Mouse (Mus musculus) midbrain, embryonic 11.5 days (tissue): Measurements from ENCODE around the gene Fbxl13. TPM values are rescaled to one million over a fixed set of nuclear protein-coding genes. Genes with fewer than 3 reads are reported as not detected.
A peak's percentile ranks its signal among the peaks of the same experiment; 100 is the strongest.

Experiments
- ATAC-seq: fragments of 200-750 bp; cut with Nextera tagmentation; 2 replicates; pipeline ENCODE4 v1.8.0; 2017; ENCODE audit warnings: moderate TSS enrichment, moderate library complexity; ENCODE audit not compliant: low FRiP score
- DNase-seq: peaks from one replicate; pipeline ENCODE4 v3.0.0; 2015; ENCODE audit warnings: low spot score; ENCODE audit errors: missing footprints
- H3K27ac ChIP-seq: fragments of 300-500 bp; sonication (generic); 2 replicates; pipeline ENCODE4 v1.5.1; 2014; ENCODE audit warnings: low read depth, low read length
- H3K27me3 ChIP-seq: fragments of 300-500 bp; sonication (generic); 2 replicates; pipeline ENCODE4 v1.6.1; 2014; ENCODE audit warnings: mild to moderate bottlenecking, low read length, moderate library complexity, mixed read lengths; ENCODE audit not compliant: control insufficient read depth, insufficient read depth
- H3K36me3 ChIP-seq: fragments of 300-500 bp; sonication (generic); 2 replicates; pipeline ENCODE4 v1.6.1; 2014; ENCODE audit warnings: mild to moderate bottlenecking, low read length, moderate library complexity, mixed read lengths; ENCODE audit not compliant: control insufficient read depth, insufficient read depth
- H3K4me1 ChIP-seq: fragments of 300-500 bp; sonication (generic); 2 replicates; pipeline ENCODE4 v1.6.1; 2014; ENCODE audit warnings: low read length; ENCODE audit not compliant: control insufficient read depth, insufficient read depth
- H3K4me2 ChIP-seq: fragments of 300-500 bp; sonication (generic); 2 replicates; pipeline ENCODE4 v1.6.1; 2014; ENCODE audit warnings: mild to moderate bottlenecking, moderate library complexity
- H3K4me3 ChIP-seq: fragments of 300-500 bp; sonication (generic); 2 replicates; pipeline ENCODE4 v1.5.1; 2014; ENCODE audit warnings: low read depth, low read length
- H3K9ac ChIP-seq: fragments of 300-500 bp; sonication (generic); 2 replicates; pipeline ENCODE4 v1.6.1; 2014; ENCODE audit warnings: low read length
- H3K9me3 ChIP-seq: fragments of 300-500 bp; sonication (generic); 2 replicates; pipeline ENCODE4 v1.6.1; 2016; ENCODE audit warnings: low read length; ENCODE audit not compliant: control insufficient read depth
- WGBS: fragments of 180-500 bp; shearing (Covaris S2); extraction: QIAGEN DNeasy Blood & Tissue Kit; methylation state at CpG from one replicate; pipeline ENCODE4 v1.1.7; 2014; 5-methylcytosine and 5-hydroxymethylcytosine counted together
- polyA plus RNA-seq: library from polyadenylated mRNA; unstranded; fragments of >200 nt; fragmentation: Nextera tagmentation; extraction: Ambion mirVana; gene quantifications from 2 replicates; pipeline ENCODE4 v1.2.1, GENCODE M21; 2014

Fbxl13 gene
- polyA plus RNA-seq, 1 experiment from 2014 or later, result 0.08 TPM

DNA sequence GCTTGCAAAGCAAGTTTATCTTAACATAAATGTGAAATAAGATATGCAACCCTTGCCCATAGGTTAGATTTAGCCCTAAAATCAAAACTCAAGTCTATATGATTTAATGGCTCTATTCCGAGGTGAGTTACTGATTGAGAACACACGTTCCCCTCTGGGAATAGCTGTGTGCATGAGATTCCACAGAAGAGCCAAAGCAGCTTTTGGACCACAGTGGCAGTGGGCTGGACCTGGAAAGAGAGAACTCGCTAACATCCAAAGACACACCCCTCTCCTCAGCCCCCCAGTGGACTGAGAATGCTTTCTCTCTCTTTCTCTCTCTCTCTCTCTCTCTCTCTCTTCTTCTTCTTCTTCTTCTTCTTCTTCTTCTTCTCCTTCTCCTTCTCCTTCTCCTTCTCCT, 100.6 kb downstream of the Fbxl13 start:
- WGBS, result 76% methylated on average over 3 of the region's 3 CpGs
- no peak for ATAC-seq
- no peak for DNase-seq
- H3K36me3 ChIP-seq, result no peaks in the 10 kb centered on the region
- no peak overlapping the region for H3K4me2 ChIP-seq
- no peaks in the 10 kb centered on the region for H3K27me3 ChIP-seq
- no peak overlapping the region for H3K9ac ChIP-seq
- H3K4me3 ChIP-seq, result no peak overlapping the region
- H3K9me3 ChIP-seq, result no peaks in the 10 kb centered on the region
- no peaks in the 10 kb centered on the region; the same call in none of the 2 replicates for H3K4me1 ChIP-seq
- no peak overlapping the region for H3K27ac ChIP-seq

GRCm38 (mm10) chr5:21543409-21544201, 101.8 kb downstream of the Fbxl13 start, which contains the start of gene Lrrc17:
Gene Lrrc17, plus strand, starts transcription at chr5:21543559.
- Histone ChIP-seq H3K4me1 (no peaks in the 10 kb centered on the region; the same call in none of the 2 replicates), H3K4me2 (no peak within 1 kb of the TSS), H3K27ac (no peak within 1 kb of the TSS), H3K4me3 (no peak within 1 kb of the TSS), H3K36me3 (no peaks in the 10 kb centered on the region), H3K9me3 (no peaks in the 10 kb centered on the region), H3K27me3 (no peaks in the 10 kb centered on the region), H3K9ac (no peak within 1 kb of the TSS)
- DNase-seq (no peak), ATAC-seq (no peak)
- 64% methylated on average over 17 of the region's 17 CpGs for WGBS

- Histone ChIP-seq H3K4me2 (no peak overlapping the region), H3K36me3 (no peaks in the 10 kb centered on the region), H3K27ac (no peak overlapping the region), H3K4me1 (no peaks in the 10 kb centered on the region; the same call in none of the 2 replicates), H3K27me3 (no peaks in the 10 kb centered on the region), H3K9ac (no peak overlapping the region), H3K4me3 (no peak overlapping the region), H3K9me3 (no peaks in the 10 kb centered on the region)
- no peak for ATAC-seq
- no peak for DNase-seq
- WGBS, result 77% methylated on average over 4 of the region's 4 CpGs
Measured at GRCm38 (mm10) chr5:21542226-21542625, 103.2 kb downstream of the Fbxl13 start.

DNA sequence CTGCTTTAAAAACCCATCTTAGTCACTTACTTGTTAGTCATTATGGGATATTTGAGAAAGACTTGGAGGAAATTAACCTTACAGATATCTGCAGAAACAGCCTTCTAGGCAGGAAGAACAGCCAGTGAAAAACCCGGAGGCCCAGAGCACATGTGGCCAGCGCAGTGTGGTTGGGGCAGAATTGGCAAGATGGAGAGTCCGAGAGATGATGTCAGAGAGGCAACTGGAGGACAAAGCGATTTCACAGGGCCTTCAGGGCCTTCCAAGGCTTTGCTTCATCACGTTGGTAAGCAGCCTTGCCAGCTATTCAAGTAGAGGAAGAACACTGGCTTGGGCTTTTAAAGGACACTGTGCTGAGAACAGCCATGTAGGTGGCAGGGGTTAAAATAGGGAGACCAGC, 112.5 kb downstream of the Fbxl13 start:
- no peaks in the 10 kb centered on the region for H3K27me3 ChIP-seq
- DNase-seq (peak; percentile 45), ATAC-seq (no peak)
- no peaks in the 10 kb centered on the region for H3K36me3 ChIP-seq
- WGBS, result 88% methylated on average over 5 of the region's 5 CpGs
- no peak overlapping the region for H3K4me2 ChIP-seq
- H3K9ac ChIP-seq, result no peak overlapping the region
- no peak overlapping the region for H3K27ac ChIP-seq
- no peak overlapping the region for H3K4me3 ChIP-seq
- no peaks in the 10 kb centered on the region for H3K9me3 ChIP-seq
- no peaks in the 10 kb centered on the region for H3K4me1 ChIP-seq

DNA sequence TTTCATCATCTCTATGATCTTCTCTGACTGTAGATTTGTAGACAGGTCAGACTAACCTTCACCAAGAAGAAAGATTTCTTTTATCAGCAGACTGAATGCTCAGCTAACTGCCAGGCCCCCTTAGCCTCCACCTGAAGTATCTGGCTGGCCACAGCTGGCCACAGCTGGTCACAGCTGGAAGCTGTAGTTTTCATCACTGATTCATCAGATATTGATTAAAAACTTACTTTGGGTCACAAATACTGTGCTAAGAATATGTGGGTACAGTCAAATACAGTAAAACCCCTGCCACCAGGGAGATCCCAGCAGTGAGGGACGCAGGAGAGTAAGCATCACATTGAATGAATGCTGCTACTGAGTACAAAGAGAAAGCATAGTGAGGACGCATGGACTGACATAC, 113.3 kb downstream of the Fbxl13 start:
- DNase-seq, result peak; percentile 67
- no peak overlapping the region for H3K4me3 ChIP-seq
- no peak overlapping the region for H3K27ac ChIP-seq
- H3K9ac ChIP-seq, result no peak overlapping the region
- H3K36me3 ChIP-seq, result no peaks in the 10 kb centered on the region
- no peaks in the 10 kb centered on the region for H3K27me3 ChIP-seq
- no peak for ATAC-seq
- H3K9me3 ChIP-seq, result no peaks in the 10 kb centered on the region
- peaks cover 5% of the 10 kb centered on the region for H3K4me1 ChIP-seq
- 84% methylated on average over 2 of the region's 2 CpGs for WGBS
- H3K4me2 ChIP-seq, result no peak overlapping the region

DNA sequence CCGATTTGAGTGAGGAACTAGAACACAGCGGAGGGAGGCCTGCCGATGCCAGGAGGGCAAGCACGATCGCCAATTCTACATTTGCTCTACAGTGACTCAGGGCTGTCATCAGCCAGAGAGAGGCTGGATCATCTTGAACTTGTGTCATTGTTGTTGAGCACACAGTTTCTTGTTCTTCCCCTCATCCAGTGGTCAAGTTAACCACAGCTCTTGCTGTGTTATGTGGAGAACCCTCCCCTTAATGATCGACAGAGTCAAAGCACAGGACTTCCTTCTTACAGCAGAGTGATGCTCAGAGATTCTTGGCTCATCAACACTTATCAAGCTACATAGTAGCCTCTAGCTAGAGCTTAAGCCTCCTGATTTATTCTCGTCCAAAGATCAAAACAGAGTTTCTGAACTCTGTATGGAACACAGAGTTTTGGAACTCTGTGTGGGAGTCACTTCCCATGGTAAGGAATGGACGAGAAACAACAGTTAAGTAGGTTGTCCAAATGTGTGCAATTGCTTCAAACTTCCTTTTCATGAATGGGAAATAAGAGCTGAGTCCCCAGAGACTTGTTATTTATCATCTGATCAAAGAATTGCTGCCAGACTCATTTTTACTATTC, 116.2 kb downstream of the Fbxl13 start:
- Histone ChIP-seq H3K27me3 (no peaks in the 10 kb centered on the region), H3K4me1 (peaks cover 7% of the 10 kb centered on the region), H3K27ac (no peak overlapping the region), H3K4me3 (no peak overlapping the region), H3K36me3 (no peaks in the 10 kb centered on the region), H3K4me2 (no peak overlapping the region), H3K9me3 (no peaks in the 10 kb centered on the region), H3K9ac (no peak overlapping the region)
- no peak for DNase-seq
- ATAC-seq, result no peak
- 94% methylated on average over 8 of the region's 8 CpGs for WGBS

- Histone ChIP-seq H3K4me3 (no peak overlapping the region), H3K27me3 (no peaks in the 10 kb centered on the region), H3K4me2 (no peak overlapping the region), H3K36me3 (no peaks in the 10 kb centered on the region), H3K9me3 (no peaks in the 10 kb centered on the region), H3K27ac (no peak overlapping the region), H3K4me1 (peaks cover 7% of the 10 kb centered on the region), H3K9ac (no peak overlapping the region)
- DNase-seq, result peak; percentile 79
- WGBS, result 91% methylated on average over 15 of the region's 15 CpGs
- ATAC-seq, result no peak
Measured at GRCm38 (mm10) chr5:21528068-21528842, 117.2 kb downstream of the Fbxl13 start.

- ATAC-seq, result no peak
Measured at GRCm38 (mm10) chr5:21527488-21527911, 117.9 kb downstream of the Fbxl13 start.

More at GRCm38 (mm10) chr5:21527488-21527911, 117.9 kb downstream of the Fbxl13 start:
- Histone ChIP-seq H3K9me3 (no peaks in the 10 kb centered on the region), H3K4me1 (peaks cover 7% of the 10 kb centered on the region), H3K27me3 (no peaks in the 10 kb centered on the region), H3K4me3 (no peak overlapping the region), H3K27ac (no peak overlapping the region), H3K9ac (no peak overlapping the region), H3K4me2 (no peak overlapping the region), H3K36me3 (no peaks in the 10 kb centered on the region)
- 51% methylated on average over 4 of the region's 4 CpGs for WGBS
- no peak for DNase-seq
